In genomic region chr5:117068808-117069497, GRCm38 (mm10) we compare ENCODE assay signal across 9 mouse cellular contexts. TPM values are rescaled to one million over a fixed set of nuclear protein-coding genes. Genes with fewer than 3 reads are reported as not detected.
DNase-seq lines count a peak whose midpoint lies in the region; ATAC-seq lines count a peak whose summit lies in the region.
"Had no signal": no experiment of that assay in that cellular context is flagged by ENCODE, and none has a peak within 500 bp of the region (broad histone marks: within the 10 kb centered on the region; RNA-seq: fewer than 3 reads in every experiment).

No protein-coding gene starts in this region.

- H3K36me3 ChIP-seq in forebrain, embryonic 15.5 days, result no peaks in the 10 kb centered on the region
- H3K36me3 ChIP-seq in limb, embryonic 11.5 days (ENCODE audit: control insufficient read depth, insufficient read depth, low read length), result no peaks in the 10 kb centered on the region
- H3K36me3 ChIP-seq: lung, embryonic 15.5 days had no signal

- no peak for DNase-seq in frontal cortex, postnatal 14 days (ENCODE audit: low spot score in 2 of 2)
- DNase-seq in limb, embryonic 11.5 days (ENCODE audit: low spot score), result peak; percentile 59
- DNase-seq in gastrocnemius, postnatal 25 days, result no peak
- DNase-seq in thymus, postnatal 10 days (ENCODE audit: low spot score in 2 of 2), result no peak
- no peak for DNase-seq in lung, postnatal 25 days (ENCODE audit: low spot score)

- H3K9ac ChIP-seq in forebrain, embryonic 15.5 days (replicated peaks), result no peak overlapping the region
- H3K9ac ChIP-seq in limb, embryonic 11.5 days (ENCODE audit: low read length), result no peak overlapping the region
- H3K9ac ChIP-seq: lung, embryonic 15.5 days had no signal

- H3K4me2 ChIP-seq in forebrain, embryonic 15.5 days (replicated peaks), result peak overlapping the region; percentile 36
- 0 out of 2 replicates have a peak overlapping the region, but pooled peaks have one; percentile 20 for H3K4me2 ChIP-seq in limb, embryonic 11.5 days (ENCODE audit: low read depth, severe bottlenecking)
- H3K4me2 ChIP-seq: lung, embryonic 15.5 days had no signal

- ATAC-seq in frontal cortex, adult (ENCODE audit: low TSS enrichment), result peak; percentile 38; the same call in 1 of the 2 replicates
- ATAC-seq in CD4-positive, CD25-positive, alpha-beta regulatory T cell, adult 4 months, result peak; percentile 81
- no peak for ATAC-seq in forebrain, embryonic 15.5 days (replicated peaks)
- ATAC-seq in limb, embryonic 11.5 days (ENCODE audit: insufficient number of reproducible peaks, low FRiP score, low TSS enrichment, low read depth), result peak; percentile 70; the same call in 1 of the 2 replicates

- H3K27me3 ChIP-seq in forebrain, embryonic 15.5 days, result no peaks in the 10 kb centered on the region
- H3K27me3 ChIP-seq in limb, embryonic 11.5 days (ENCODE audit: control insufficient read depth, insufficient read depth, low read length), result no peaks in the 10 kb centered on the region
- H3K27me3 ChIP-seq: lung, embryonic 15.5 days had no signal

- WGBS in forebrain, embryonic 15.5 days, result 30% methylated on average over 19 of the region's 19 CpGs
- 16% methylated on average over 19 of the region's 19 CpGs for WGBS in limb, embryonic 11.5 days

- peak overlapping the region; percentile 46; the same call in 1 of the 2 replicates for H3K27ac ChIP-seq in forebrain, embryonic 15.5 days (replicated peaks)
- H3K27ac ChIP-seq in limb, embryonic 11.5 days (replicated peaks; ENCODE audit: low read depth, low read length), result no peak overlapping the region; the same call in 1 of the 2 replicates
- H3K27ac ChIP-seq: lung, embryonic 15.5 days had no signal

- peaks cover 11% of the 10 kb centered on the region for H3K4me1 ChIP-seq in forebrain, embryonic 15.5 days
- no peaks in the 10 kb centered on the region for H3K4me1 ChIP-seq in limb, embryonic 11.5 days (ENCODE audit: control insufficient read depth, insufficient read depth, low read length)
- H3K4me1 ChIP-seq: lung, embryonic 15.5 days had no signal

- H3K9me3 ChIP-seq in forebrain, embryonic 15.5 days, result no peaks in the 10 kb centered on the region
- H3K9me3 ChIP-seq in limb, embryonic 11.5 days (ENCODE audit: control insufficient read depth, low read length), result no peaks in the 10 kb centered on the region
- H3K9me3 ChIP-seq: lung, embryonic 15.5 days had no signal

- peak overlapping the region; percentile 15; the same call in 1 of the 2 replicates for H3K4me3 ChIP-seq in forebrain, embryonic 15.5 days
- H3K4me3 ChIP-seq in limb, embryonic 11.5 days (ENCODE audit: low read depth, low read length), result no peak overlapping the region
- H3K4me3 ChIP-seq: lung, embryonic 15.5 days had no signal

RNA-seq across cellular contexts. Expression of gene Suds3, which starts 47.0 kb away (rescaled TPM):
- 10 to 100 TPM; 10.7 to 13.2 TPM for polyA plus RNA-seq in CD4-positive, CD25-positive, alpha-beta regulatory T cell, adult 4 months (2017; shearing (Covaris generic))
- 94.0 and 99.1 TPM in 2 replicates for polyA plus RNA-seq in forebrain, embryonic 15.5 days (2015; fragmentation: Nextera tagmentation; extraction: Ambion mirVana)
- 50.2 and 54.0 TPM in 2 replicates for polyA plus RNA-seq in limb, embryonic 11.5 days (2014; fragmentation: Nextera tagmentation; extraction: Ambion mirVana)
- total RNA-seq in gastrocnemius, postnatal 25 days (2021), result 10 to 100 TPM; 72.6 to 81.8 TPM

RNA-seq across cellular contexts. Expression of gene Taok3, which starts 51.0 kb away (rescaled TPM):
- 100 to 1,000 TPM; 125 to 142 TPM for polyA plus RNA-seq in CD4-positive, CD25-positive, alpha-beta regulatory T cell, adult 4 months (2017; shearing (Covaris generic))
- 45.3 and 51.7 TPM in 2 replicates for polyA plus RNA-seq in forebrain, embryonic 15.5 days (2015; fragmentation: Nextera tagmentation; extraction: Ambion mirVana)
- 6.0 and 6.1 TPM in 2 replicates for polyA plus RNA-seq in limb, embryonic 11.5 days (2014; fragmentation: Nextera tagmentation; extraction: Ambion mirVana)
- 1 to 10 TPM; 4.4 to 5.8 TPM for total RNA-seq in gastrocnemius, postnatal 25 days (2021)
